Mouse (Mus musculus) layer of hippocampus, postnatal 36 days (tissue): ENCODE data around the gene Rasal2. TPM values are rescaled to one million over a fixed set of nuclear protein-coding genes. Genes with fewer than 3 reads are reported as not detected.
"Not testable (repeated sequence)": the region's sequence is repeated elsewhere in the genome, so short reads cannot be mapped to it uniquely, and the experiment has no call there.

Source experiments
- DNase-seq, 2 experiments: peaks; one replicate each; pipeline ENCODE4 v3.0.0; 2022
- total RNA-seq, 2 experiments: library from RNA; stranded (reverse); gene quantifications; 2 replicates each; pipeline ENCODE4 v1.2.3; 2021

Rasal2 gene
- total RNA-seq, 2 experiments from 2014 or later: 73.6 to 99.1 TPM

- not testable (repeated sequence) for DNase-seq
Measured at GRCm38 (mm10) chr1:157236650-157237344, 175.6 kb downstream of the Rasal2 start.

GRCm38 (mm10) chr1:157233451-157233850 lies 178.9 kb downstream of the Rasal2 start:
- peak in 1 of 2 experiments; percentile 41 for DNase-seq

- DNase-seq: no peak
Measured at GRCm38 (mm10) chr1:157232372-157232771, 180.0 kb downstream of the Rasal2 start.

GRCm38 (mm10) chr1:157231016-157231415 lies 181.4 kb downstream of the Rasal2 start:
- DNase-seq: peak; percentile 41 to 56

GRCm38 (mm10) chr1:157230386-157230785 lies 182.0 kb downstream of the Rasal2 start:
- no peak for DNase-seq

GRCm38 (mm10) chr1:157225013-157225412 lies 187.4 kb downstream of the Rasal2 start:
- DNase-seq: no peak

GRCm38 (mm10) chr1:157220910-157221309 lies 191.5 kb downstream of the Rasal2 start:
- no peak for DNase-seq

GRCm38 (mm10) chr1:157220466-157220865 lies 191.9 kb downstream of the Rasal2 start:
- no peak for DNase-seq

GRCm38 (mm10) chr1:157208754-157209153 lies 203.6 kb downstream of the Rasal2 start:
- DNase-seq: no peak

- no peak for DNase-seq
Measured at GRCm38 (mm10) chr1:157205685-157206084, 206.7 kb downstream of the Rasal2 start.

- peak in 1 of 2 experiments; percentile 11 for DNase-seq
Measured at GRCm38 (mm10) chr1:157183043-157183442, 229.4 kb downstream of the Rasal2 start.

- DNase-seq: no peak
Measured at GRCm38 (mm10) chr1:157182431-157182830, 230.0 kb downstream of the Rasal2 start.

GRCm38 (mm10) chr1:157181081-157181480 lies 231.3 kb downstream of the Rasal2 start:
- DNase-seq: no peak

GRCm38 (mm10) chr1:157178988-157179764 lies 233.2 kb downstream of the Rasal2 start:
- no peak for DNase-seq

GRCm38 (mm10) chr1:157169292-157169691 lies 243.1 kb downstream of the Rasal2 start:
- DNase-seq: peak in 1 of 2 experiments; percentile 29

GRCm38 (mm10) chr1:157168891-157169290 lies 243.5 kb downstream of the Rasal2 start:
- peak in 1 of 2 experiments; percentile 48 for DNase-seq

GRCm38 (mm10) chr1:157153781-157154180 lies 258.6 kb downstream of the Rasal2 start:
- no peak for DNase-seq

- no peak for DNase-seq
Measured at GRCm38 (mm10) chr1:157150107-157150506, 262.3 kb downstream of the Rasal2 start.

- DNase-seq: no peak
Measured at GRCm38 (mm10) chr1:157144621-157145020, 267.8 kb downstream of the Rasal2 start.

- no peak for DNase-seq
Measured at GRCm38 (mm10) chr1:157143326-157143932, 269.0 kb downstream of the Rasal2 start.

GRCm38 (mm10) chr1:157141014-157141413 lies 271.4 kb downstream of the Rasal2 start:
- no peak for DNase-seq

GRCm38 (mm10) chr1:157137854-157138241 lies 274.5 kb downstream of the Rasal2 start:
- DNase-seq: no peak
